Mouse (Mus musculus) kidney, postnatal 25 days (tissue): ENCODE data around the gene Cebpz.

Source experiments
- DNase-seq, 2 experiments: peaks; one replicate each; pipeline ENCODE4 v3.0.0; 2021; ENCODE audit warnings: mixed read lengths in 2 of 2

Gene Cebpz

GRCm38 (mm10) chr17:78895394-78895793 is 41.5 kb downstream of the Cebpz start:
- peak; percentile 70 to 80 for DNase-seq

- no peak for DNase-seq
Observed at GRCm38 (mm10) chr17:78894991-78895390, 41.9 kb downstream of the Cebpz start.

- DNase-seq = no peak
Observed at GRCm38 (mm10) chr17:78891020-78891419, 45.8 kb downstream of the Cebpz start.

GRCm38 (mm10) chr17:78889184-78889583 is 47.7 kb downstream of the Cebpz start:
- no peak for DNase-seq

GRCm38 (mm10) chr17:78888554-78888953 is 48.3 kb downstream of the Cebpz start:
- no peak for DNase-seq

- no peak for DNase-seq
Observed at GRCm38 (mm10) chr17:78885286-78886065, 51.4 kb downstream of the Cebpz start.

GRCm38 (mm10) chr17:78883291-78883690 is 53.6 kb downstream of the Cebpz start:
- DNase-seq = no peak

GRCm38 (mm10) chr17:78882401-78883112 is 54.3 kb downstream of the Cebpz start, which contains the start of gene Eif2ak2:
Gene Eif2ak2, minus strand, starts transcription at chr17:78882573.
- DNase-seq = peak; percentile 92 to 96

GRCm38 (mm10) chr17:78881878-78882304 is 55.0 kb downstream of the Cebpz start:
- peak; percentile 22 to 52 for DNase-seq

- DNase-seq = no peak
Observed at GRCm38 (mm10) chr17:78873886-78874285, 63.0 kb downstream of the Cebpz start.
